Mouse (Mus musculus): ENCODE results near the gene Slc11a2.
"Not testable (repeated sequence)": the region's sequence is repeated elsewhere in the genome, so short reads cannot be mapped to it uniquely, and the experiment has no call there.

The Slc11a2 gene

GRCm38 (mm10) chr15:100433234-100433633 lies 8.4 kb upstream of the Slc11a2 start:
- DNase-seq (ENCODE audit: low spot score) = no peak

GRCm38 (mm10) chr15:100429959-100430565 lies 5.2 kb upstream of the Slc11a2 start:
- no peak for DNase-seq (ENCODE audit: low spot score)

GRCm38 (mm10) chr15:100428296-100428905 lies 3.5 kb upstream of the Slc11a2 start:
- no peak for DNase-seq (ENCODE audit: low spot score)

GRCm38 (mm10) chr15:100423916-100424315 lies 956 bp downstream of the Slc11a2 start:
- no peak for DNase-seq (ENCODE audit: low spot score)

- peak; percentile 97 for DNase-seq (ENCODE audit: low spot score)
Measured at GRCm38 (mm10) chr15:100422899-100423860, 1.7 kb downstream of the Slc11a2 start.

- peak; percentile 39 for DNase-seq (ENCODE audit: low spot score)
Measured at GRCm38 (mm10) chr15:100422476-100422875, 2.4 kb downstream of the Slc11a2 start.

GRCm38 (mm10) chr15:100421758-100422197 lies 3.1 kb downstream of the Slc11a2 start, which contains the start of gene Gm5475:
Gene Gm5475, plus strand, starts transcription at chr15:100422147.
- not testable (repeated sequence) for DNase-seq (ENCODE audit: low spot score)

- DNase-seq (ENCODE audit: low spot score) = peak; percentile 72
Measured at GRCm38 (mm10) chr15:100421059-100421757, 3.7 kb downstream of the Slc11a2 start.

GRCm38 (mm10) chr15:100419901-100420745 lies 4.7 kb downstream of the Slc11a2 start:
- no peak for DNase-seq (ENCODE audit: low spot score)

- DNase-seq (ENCODE audit: low spot score) = peak; percentile 50
Measured at GRCm38 (mm10) chr15:100419311-100419710, 5.6 kb downstream of the Slc11a2 start.

- no peak for DNase-seq (ENCODE audit: low spot score)
Measured at GRCm38 (mm10) chr15:100417854-100418450, 6.9 kb downstream of the Slc11a2 start.

- no peak for DNase-seq (ENCODE audit: low spot score)
Measured at GRCm38 (mm10) chr15:100415684-100416083, 9.2 kb downstream of the Slc11a2 start.

GRCm38 (mm10) chr15:100414942-100415341 lies 9.9 kb downstream of the Slc11a2 start:
- no peak for DNase-seq (ENCODE audit: low spot score)

GRCm38 (mm10) chr15:100414011-100414410 lies 10.9 kb downstream of the Slc11a2 start:
- DNase-seq (ENCODE audit: low spot score) = no peak

GRCm38 (mm10) chr15:100413306-100413705 lies 11.6 kb downstream of the Slc11a2 start:
- no peak for DNase-seq (ENCODE audit: low spot score)

GRCm38 (mm10) chr15:100411731-100412130 lies 13.1 kb downstream of the Slc11a2 start:
- DNase-seq (ENCODE audit: low spot score) = no peak

GRCm38 (mm10) chr15:100410918-100411672 lies 13.8 kb downstream of the Slc11a2 start:
- DNase-seq (ENCODE audit: low spot score) = peak; percentile 69

GRCm38 (mm10) chr15:100406088-100406487 lies 18.8 kb downstream of the Slc11a2 start:
- no peak for DNase-seq (ENCODE audit: low spot score)

- no peak for DNase-seq (ENCODE audit: low spot score)
Measured at GRCm38 (mm10) chr15:100403318-100404000, 21.4 kb downstream of the Slc11a2 start.
